Mouse (Mus musculus) cerebellum, adult 11 months (tissue): Measurements from ENCODE around the gene Cdkn1b.

Experiments used
- DNase-seq: peaks from one replicate; pipeline ENCODE4 v3.0.0; 2022

Gene Cdkn1b

GRCm38 (mm10) chr6:134930383-134930782, 10.2 kb downstream of the Cdkn1b start:
- DNase-seq: no peak

GRCm38 (mm10) chr6:134931146-134931545, 10.9 kb downstream of the Cdkn1b start:
- no peak for DNase-seq

- no peak for DNase-seq
Measured at GRCm38 (mm10) chr6:134932486-134933206, 12.4 kb downstream of the Cdkn1b start.

- DNase-seq: no peak
Measured at GRCm38 (mm10) chr6:134933207-134933558, 13.0 kb downstream of the Cdkn1b start.

- no peak for DNase-seq
Measured at GRCm38 (mm10) chr6:134934305-134934704, 14.1 kb downstream of the Cdkn1b start.

GRCm38 (mm10) chr6:134939781-134940180, 19.6 kb downstream of the Cdkn1b start:
- DNase-seq: no peak

- DNase-seq: no peak
Measured at GRCm38 (mm10) chr6:134943759-134944407, 23.7 kb downstream of the Cdkn1b start.

GRCm38 (mm10) chr6:134946054-134946453, 25.9 kb downstream of the Cdkn1b start:
- no peak for DNase-seq

GRCm38 (mm10) chr6:134946858-134947257, 26.7 kb downstream of the Cdkn1b start:
- no peak for DNase-seq

- DNase-seq: peak; percentile 62
Measured at GRCm38 (mm10) chr6:134947311-134948087, 27.3 kb downstream of the Cdkn1b start.

- no peak for DNase-seq
Measured at GRCm38 (mm10) chr6:134948522-134949061, 28.4 kb downstream of the Cdkn1b start.

GRCm38 (mm10) chr6:134949241-134949640, 29.0 kb downstream of the Cdkn1b start:
- no peak for DNase-seq

- no peak for DNase-seq
Measured at GRCm38 (mm10) chr6:134951364-134951763, 31.2 kb downstream of the Cdkn1b start.

- DNase-seq: no peak
Measured at GRCm38 (mm10) chr6:134953976-134954375, 33.8 kb downstream of the Cdkn1b start.

GRCm38 (mm10) chr6:134956388-134956787, 36.2 kb downstream of the Cdkn1b start:
- no peak for DNase-seq

- no peak for DNase-seq
Measured at GRCm38 (mm10) chr6:134961286-134961685, 41.1 kb downstream of the Cdkn1b start.

GRCm38 (mm10) chr6:134961858-134962517, 41.8 kb downstream of the Cdkn1b start:
- no peak for DNase-seq

GRCm38 (mm10) chr6:134962518-134962893, 42.3 kb downstream of the Cdkn1b start:
- no peak for DNase-seq

- no peak for DNase-seq
Measured at GRCm38 (mm10) chr6:134963910-134964309, 43.7 kb downstream of the Cdkn1b start.

GRCm38 (mm10) chr6:134966681-134967080, 46.5 kb downstream of the Cdkn1b start:
- DNase-seq: no peak

GRCm38 (mm10) chr6:134968326-134968725, 48.1 kb downstream of the Cdkn1b start:
- no peak for DNase-seq

- DNase-seq: no peak
Measured at GRCm38 (mm10) chr6:134969498-134969897, 49.3 kb downstream of the Cdkn1b start.

GRCm38 (mm10) chr6:134972096-134972495, 51.9 kb downstream of the Cdkn1b start:
- no peak for DNase-seq
